Mouse (Mus musculus): Measurements from ENCODE around the gene Krt82. TPM values are rescaled to one million over a fixed set of nuclear protein-coding genes. Genes with fewer than 3 reads are reported as not detected.

Krt82 gene
- polyA plus RNA-seq, 1 experiment from 2014 or later = not detected

DNA sequence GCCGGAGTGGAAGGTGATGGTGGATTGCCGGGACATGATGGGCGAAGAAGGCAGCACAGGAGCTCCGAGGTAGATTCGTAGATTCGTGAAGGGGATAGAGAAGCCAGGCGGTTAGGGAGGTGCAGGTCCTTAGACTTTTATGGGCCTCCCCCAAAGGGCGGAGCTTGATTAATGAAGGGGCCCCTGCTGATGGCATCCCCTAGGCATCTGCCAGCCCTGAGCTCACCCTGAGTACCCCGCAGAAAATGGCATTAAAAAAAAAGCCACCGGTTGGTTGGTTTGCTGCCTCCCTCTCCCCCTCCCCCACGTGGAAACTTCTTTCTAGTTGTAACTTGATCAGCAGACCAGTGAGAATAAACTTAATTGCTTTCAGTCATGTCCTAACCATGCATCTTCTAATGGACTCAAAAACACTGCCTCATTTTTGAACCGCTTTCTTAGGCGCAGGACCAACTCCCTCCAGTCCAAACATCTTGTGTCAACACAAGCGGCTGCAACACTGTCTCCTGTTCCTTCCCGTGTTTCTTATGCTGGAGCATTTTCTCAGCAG is 23.4 kb upstream of the Krt82 start, which contains the start of gene Krt75:
Krt75 (minus strand) TSS at position 109 of the 550 bp plus-strand sequence.
- H3K9ac ChIP-seq (ENCODE audit: low read length) = no peak within 1 kb of the TSS
- 62% methylated on average over 15 of the region's 15 CpGs for WGBS
- no peaks in the 10 kb centered on the region for H3K4me1 ChIP-seq (ENCODE audit: control insufficient read depth in 2 of 2, insufficient read depth in 2 of 2, low read length in 2 of 2)
- H3K4me3 ChIP-seq (ENCODE audit: control insufficient read depth in 1 of 2, insufficient read depth in 1 of 2, low read depth in 1 of 2, low read length in 2 of 2) = no peak within 1 kb of the TSS
- no peak within 1 kb of the TSS for H3K27ac ChIP-seq (replicated peaks in 1 of 2; ENCODE audit: control insufficient read depth in 1 of 2, insufficient read depth in 1 of 2, low read depth in 2 of 2, low read length in 2 of 2)
- no peak for ATAC-seq (ENCODE audit: insufficient number of reproducible peaks, insufficient read depth, low FRiP score, low read depth)
- no peaks in the 10 kb centered on the region for H3K9me3 ChIP-seq (ENCODE audit: control insufficient read depth, low read length)
- H3K27me3 ChIP-seq (ENCODE audit: control insufficient read depth, insufficient read depth, low read length) = peaks cover 12% of the 10 kb centered on the region
- H3K36me3 ChIP-seq (ENCODE audit: control insufficient read depth, insufficient read depth, low read length) = no peaks in the 10 kb centered on the region
- H3K4me2 ChIP-seq (ENCODE audit: low read length) = no peak within 1 kb of the TSS

DNA sequence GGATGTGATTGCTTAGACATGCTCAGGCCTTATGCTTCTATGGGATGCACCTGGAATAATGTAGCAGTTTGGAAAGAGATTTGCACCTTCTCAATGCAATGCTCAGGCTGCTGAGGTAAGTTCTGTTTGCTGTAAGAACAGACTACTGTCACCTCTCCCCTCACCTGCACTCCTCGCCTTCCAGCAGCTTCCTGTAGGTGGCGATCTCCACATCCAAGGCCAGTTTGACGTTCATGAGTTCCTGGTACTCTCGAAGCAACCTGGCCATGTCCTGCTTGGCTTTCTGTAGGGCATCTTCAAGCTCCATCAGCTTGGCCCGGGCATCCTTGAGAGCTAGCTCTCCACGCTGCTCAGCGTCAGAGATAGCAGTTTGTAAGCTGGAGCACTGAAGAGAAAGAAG is 17.3 kb upstream of the Krt82 start:
- ATAC-seq (ENCODE audit: insufficient number of reproducible peaks, insufficient read depth, low FRiP score, low read depth) = no peak
- no peaks in the 10 kb centered on the region for H3K9me3 ChIP-seq (ENCODE audit: control insufficient read depth, low read length)
- H3K4me2 ChIP-seq (ENCODE audit: low read length) = no peak overlapping the region
- no peak overlapping the region for H3K4me3 ChIP-seq (ENCODE audit: control insufficient read depth in 1 of 2, insufficient read depth in 1 of 2, low read depth in 1 of 2, low read length in 2 of 2)
- no peak overlapping the region for H3K9ac ChIP-seq (ENCODE audit: low read length)
- H3K27ac ChIP-seq (replicated peaks in 1 of 2; ENCODE audit: control insufficient read depth in 1 of 2, insufficient read depth in 1 of 2, low read depth in 2 of 2, low read length in 2 of 2) = no peak overlapping the region
- no peaks in the 10 kb centered on the region for H3K4me1 ChIP-seq (ENCODE audit: control insufficient read depth in 2 of 2, insufficient read depth in 2 of 2, low read length in 2 of 2)
- no peaks in the 10 kb centered on the region for H3K36me3 ChIP-seq (ENCODE audit: control insufficient read depth, insufficient read depth, low read length)
- WGBS = 31% methylated on average over 7 of the region's 7 CpGs
- H3K27me3 ChIP-seq (ENCODE audit: control insufficient read depth, insufficient read depth, low read length) = peaks cover 12% of the 10 kb centered on the region; the same call in 1 of the 2 replicates

GRCm38 (mm10) chr15:101562850-101563249 is 12.4 kb upstream of the Krt82 start, which contains the start of gene Krt90:
Gene Krt90 (minus strand): TSS chr15:101562950.
- no peaks in the 10 kb centered on the region; a peak in 1 of 4 replicates for H3K4me1 ChIP-seq (ENCODE audit: control insufficient read depth in 2 of 2, insufficient read depth in 2 of 2, low read length in 2 of 2)
- H3K9ac ChIP-seq (ENCODE audit: low read length) = no peak within 1 kb of the TSS
- 0 out of 2 replicates have a peak, but pooled peaks cover 2% of the 10 kb centered on the region for H3K27me3 ChIP-seq (ENCODE audit: control insufficient read depth, insufficient read depth, low read length)
- no peak within 1 kb of the TSS for H3K4me2 ChIP-seq (ENCODE audit: low read length)
- H3K9me3 ChIP-seq (ENCODE audit: control insufficient read depth, low read length) = no peaks in the 10 kb centered on the region
- ATAC-seq (ENCODE audit: insufficient number of reproducible peaks, insufficient read depth, low FRiP score, low read depth) = no peak
- H3K4me3 ChIP-seq (ENCODE audit: control insufficient read depth in 1 of 2, insufficient read depth in 1 of 2, low read depth in 1 of 2, low read length in 2 of 2) = no peak within 1 kb of the TSS
- WGBS = 62% methylated on average over 5 of the region's 5 CpGs
- no peak within 1 kb of the TSS for H3K27ac ChIP-seq (replicated peaks in 1 of 2; ENCODE audit: control insufficient read depth in 1 of 2, insufficient read depth in 1 of 2, low read depth in 2 of 2, low read length in 2 of 2)
- H3K36me3 ChIP-seq (ENCODE audit: control insufficient read depth, insufficient read depth, low read length) = no peaks in the 10 kb centered on the region

DNA sequence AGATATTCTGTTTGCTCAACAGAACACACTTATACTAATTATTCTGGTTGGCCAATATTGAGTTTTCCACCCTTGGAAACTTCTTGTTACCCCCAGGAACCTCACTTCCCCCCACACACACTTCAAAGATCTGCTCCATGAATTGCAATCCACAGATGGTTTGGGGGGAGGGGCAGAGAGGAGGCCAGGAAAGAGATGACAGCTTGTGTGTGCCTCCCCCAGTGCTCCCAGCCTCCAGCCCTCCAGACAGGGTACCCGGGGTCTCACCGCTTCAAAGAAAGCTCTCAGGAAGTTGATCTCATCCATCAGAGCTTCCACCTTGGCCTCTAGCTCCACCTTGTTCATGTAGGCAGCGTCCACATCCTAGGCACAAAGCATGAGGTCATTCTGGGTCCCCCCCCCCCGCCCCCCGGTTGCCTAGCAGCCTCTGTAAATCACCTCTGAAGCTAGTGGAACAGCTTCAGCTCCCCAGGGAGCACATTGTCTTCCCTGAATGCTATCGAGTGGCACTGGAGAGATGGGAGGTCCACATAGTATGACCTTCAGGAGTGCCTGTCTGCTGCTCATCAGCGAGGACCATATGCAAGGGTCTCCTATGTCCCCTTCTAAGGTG is 7.7 kb upstream of the Krt82 start:
- Histone ChIP-seq H3K36me3 (ENCODE audit: control insufficient read depth, insufficient read depth, low read length) (no peaks in the 10 kb centered on the region), H3K9me3 (ENCODE audit: control insufficient read depth, low read length) (no peaks in the 10 kb centered on the region), H3K4me3 (ENCODE audit: control insufficient read depth in 1 of 2, insufficient read depth in 1 of 2, low read depth in 1 of 2, low read length in 2 of 2) (no peak overlapping the region), H3K4me2 (ENCODE audit: low read length) (no peak overlapping the region), H3K27ac (replicated peaks in 1 of 2; ENCODE audit: control insufficient read depth in 1 of 2, insufficient read depth in 1 of 2, low read depth in 2 of 2, low read length in 2 of 2) (no peak overlapping the region), H3K9ac (ENCODE audit: low read length) (no peak overlapping the region), H3K27me3 (ENCODE audit: control insufficient read depth, insufficient read depth, low read length) (peaks cover 13% of the 10 kb centered on the region; the same call in 1 of the 2 replicates), H3K4me1 (ENCODE audit: control insufficient read depth in 2 of 2, insufficient read depth in 2 of 2, low read length in 2 of 2) (no peaks in the 10 kb centered on the region; a peak in 1 of 4 replicates)
- WGBS = 18% methylated on average over 7 of the region's 7 CpGs
- no peak for ATAC-seq (ENCODE audit: insufficient number of reproducible peaks, insufficient read depth, low FRiP score, low read depth)

DNA sequence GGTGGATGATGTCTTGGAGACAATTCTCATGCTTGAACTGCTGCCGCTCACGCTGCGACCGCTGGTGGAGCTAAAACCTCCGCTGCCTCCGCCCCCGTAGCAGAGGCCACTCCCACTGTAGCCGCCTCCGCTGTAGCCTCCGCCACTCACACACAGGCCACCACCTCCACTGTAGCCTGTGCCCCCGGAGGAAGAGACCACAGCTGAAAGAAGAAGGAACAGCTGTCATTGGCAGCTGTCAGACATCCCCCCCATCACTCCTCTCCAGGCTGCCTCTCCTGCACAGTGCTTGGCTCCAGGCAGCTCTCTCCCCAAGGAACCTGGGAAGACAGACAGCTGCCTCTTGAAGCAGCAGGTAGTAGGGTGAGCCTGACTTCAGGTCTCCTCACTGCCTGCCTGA is 2.7 kb upstream of the Krt82 start:
- no peaks in the 10 kb centered on the region; a peak in 1 of 4 replicates for H3K4me1 ChIP-seq (ENCODE audit: control insufficient read depth in 2 of 2, insufficient read depth in 2 of 2, low read length in 2 of 2)
- no peak overlapping the region for H3K4me2 ChIP-seq (ENCODE audit: low read length)
- no peaks in the 10 kb centered on the region for H3K36me3 ChIP-seq (ENCODE audit: control insufficient read depth, insufficient read depth, low read length)
- no peak overlapping the region for H3K27ac ChIP-seq (replicated peaks in 1 of 2; ENCODE audit: control insufficient read depth in 1 of 2, insufficient read depth in 1 of 2, low read depth in 2 of 2, low read length in 2 of 2)
- peaks cover 30% of the 10 kb centered on the region for H3K27me3 ChIP-seq (ENCODE audit: control insufficient read depth, insufficient read depth, low read length)
- ATAC-seq (ENCODE audit: insufficient number of reproducible peaks, insufficient read depth, low FRiP score, low read depth) = no peak
- H3K9me3 ChIP-seq (ENCODE audit: control insufficient read depth, low read length) = no peaks in the 10 kb centered on the region
- 0% methylated on average over 11 of the region's 11 CpGs for WGBS
- H3K4me3 ChIP-seq (ENCODE audit: control insufficient read depth in 1 of 2, insufficient read depth in 1 of 2, low read depth in 1 of 2, low read length in 2 of 2) = no peak overlapping the region
- no peak overlapping the region for H3K9ac ChIP-seq (ENCODE audit: low read length)

GRCm38 (mm10) chr15:101552188-101552587 is 1.7 kb upstream of the Krt82 start:
- Histone ChIP-seq H3K27ac (replicated peaks in 1 of 2; ENCODE audit: control insufficient read depth in 1 of 2, insufficient read depth in 1 of 2, low read depth in 2 of 2, low read length in 2 of 2) (no peak overlapping the region), H3K9ac (ENCODE audit: low read length) (no peak overlapping the region), H3K4me3 (ENCODE audit: control insufficient read depth in 1 of 2, insufficient read depth in 1 of 2, low read depth in 1 of 2, low read length in 2 of 2) (no peak overlapping the region), H3K27me3 (ENCODE audit: control insufficient read depth, insufficient read depth, low read length) (peaks cover 30% of the 10 kb centered on the region), H3K9me3 (ENCODE audit: control insufficient read depth, low read length) (no peaks in the 10 kb centered on the region), H3K36me3 (ENCODE audit: control insufficient read depth, insufficient read depth, low read length) (no peaks in the 10 kb centered on the region), H3K4me1 (ENCODE audit: control insufficient read depth in 2 of 2, insufficient read depth in 2 of 2, low read length in 2 of 2) (no peaks in the 10 kb centered on the region; a peak in 1 of 4 replicates), H3K4me2 (ENCODE audit: low read length) (no peak overlapping the region)
- ATAC-seq (ENCODE audit: insufficient number of reproducible peaks, insufficient read depth, low FRiP score, low read depth) = no peak
- 85% methylated on average over 8 of the region's 8 CpGs for whole genome bisulfite sequencing

GRCm38 (mm10) chr15:101544478-101544877 is 6.0 kb downstream of the Krt82 start:
- peaks cover 15% of the 10 kb centered on the region for H3K27me3 ChIP-seq (ENCODE audit: control insufficient read depth, insufficient read depth, low read length)
- no peak overlapping the region for H3K9ac ChIP-seq (ENCODE audit: low read length)
- H3K4me1 ChIP-seq (ENCODE audit: control insufficient read depth in 2 of 2, insufficient read depth in 2 of 2, low read length in 2 of 2) = no peaks in the 10 kb centered on the region
- no peak overlapping the region for H3K4me3 ChIP-seq (ENCODE audit: control insufficient read depth in 1 of 2, insufficient read depth in 1 of 2, low read depth in 1 of 2, low read length in 2 of 2)
- H3K36me3 ChIP-seq (ENCODE audit: control insufficient read depth, insufficient read depth, low read length) = no peaks in the 10 kb centered on the region
- H3K4me2 ChIP-seq (ENCODE audit: low read length) = no peak overlapping the region
- no peak for ATAC-seq (ENCODE audit: insufficient number of reproducible peaks, insufficient read depth, low FRiP score, low read depth)
- no peak overlapping the region for H3K27ac ChIP-seq (replicated peaks in 1 of 2; ENCODE audit: control insufficient read depth in 1 of 2, insufficient read depth in 1 of 2, low read depth in 2 of 2, low read length in 2 of 2)
- WGBS = 68% methylated on average over 3 of the region's 3 CpGs
- no peaks in the 10 kb centered on the region for H3K9me3 ChIP-seq (ENCODE audit: control insufficient read depth, low read length)

Measured in heart, embryonic 14.5 days (tissue).